Mouse (Mus musculus): Measurements from ENCODE around the gene Exosc6.

The Exosc6 gene

DNA sequence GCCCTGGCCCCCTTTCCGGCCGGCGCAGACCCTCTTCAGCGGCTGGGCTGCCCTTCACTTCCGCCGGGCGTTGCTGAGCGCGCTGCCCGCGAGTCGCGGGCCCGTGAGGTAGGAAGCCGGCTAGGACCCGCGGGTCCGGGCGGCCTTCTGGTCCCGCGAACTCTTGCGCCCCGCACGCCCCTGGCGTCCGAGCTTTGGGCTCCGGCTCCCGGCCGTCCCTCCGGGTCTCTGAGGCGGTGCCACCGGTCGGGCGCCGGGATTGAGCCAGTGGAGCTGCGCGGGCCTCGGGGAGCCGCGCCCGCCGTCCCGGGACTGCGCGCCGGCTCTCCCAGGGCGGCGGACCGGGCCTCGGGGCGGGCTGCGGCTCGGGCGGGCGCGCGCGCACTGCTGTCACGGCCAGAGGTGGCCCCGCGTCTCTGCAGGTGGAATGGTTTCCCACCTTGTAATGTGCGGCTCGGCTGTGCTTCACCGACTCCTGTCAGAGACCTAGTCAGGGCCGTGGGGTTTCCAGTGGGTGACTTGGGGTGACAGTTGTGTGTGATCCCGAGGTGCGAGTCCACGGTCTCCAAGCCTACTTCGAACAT, 38.7 kb downstream of the Exosc6 start:
- in situ Hi-C loops (cut with MboI; ENCODE audit: low pct_unique_long_range_greater_than_20kb in 1 of 2, low sequenced_read_pairs in 2 of 2, unreplicated experiment in 1 of 2) = loop anchor here in 1 of 2 experiments (10.0 kb wide), 1 partner anchor 50 kb away; no protein-coding TSS in a partner anchor
